Mouse (Mus musculus) E14TG2a.4 (cell line): ENCODE data around the gene Tmem132d.

Source experiments
- CTCF ChIP-seq: conservative IDR thresholded peaks from 2 replicates; pipeline ENCODE4 v1.5.1; 2014; ENCODE audit warnings: low read length
- NANOG ChIP-seq: IDR thresholded peaks from 2 replicates; pipeline ENCODE4 v1.6.1; 2014; ENCODE audit warnings: borderline replicate concordance, low read length, mixed read lengths

DNA sequence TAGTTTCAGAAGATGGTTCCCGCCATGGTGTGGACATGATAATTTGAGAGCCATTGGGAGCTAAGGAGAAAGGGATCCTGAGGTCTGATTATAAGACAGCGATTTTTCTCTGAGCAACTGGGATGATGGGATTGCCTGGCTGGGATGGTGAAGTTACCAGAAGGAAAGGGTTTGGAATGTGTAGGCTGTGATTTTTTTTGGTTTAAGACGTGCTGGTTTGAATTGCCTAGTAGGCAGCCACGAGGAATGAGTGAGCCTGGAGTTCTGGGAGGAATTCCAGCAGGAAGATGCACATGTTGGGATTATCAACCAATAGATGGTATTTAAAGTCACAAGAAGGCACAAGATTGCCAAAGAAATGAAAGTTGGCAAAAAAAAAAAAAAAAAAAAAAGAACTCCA, 470.2 kb downstream of the Tmem132d start:
- TF ChIP-seq CTCF (no peak), NANOG (no peak)
